In the genomic region with DNA sequence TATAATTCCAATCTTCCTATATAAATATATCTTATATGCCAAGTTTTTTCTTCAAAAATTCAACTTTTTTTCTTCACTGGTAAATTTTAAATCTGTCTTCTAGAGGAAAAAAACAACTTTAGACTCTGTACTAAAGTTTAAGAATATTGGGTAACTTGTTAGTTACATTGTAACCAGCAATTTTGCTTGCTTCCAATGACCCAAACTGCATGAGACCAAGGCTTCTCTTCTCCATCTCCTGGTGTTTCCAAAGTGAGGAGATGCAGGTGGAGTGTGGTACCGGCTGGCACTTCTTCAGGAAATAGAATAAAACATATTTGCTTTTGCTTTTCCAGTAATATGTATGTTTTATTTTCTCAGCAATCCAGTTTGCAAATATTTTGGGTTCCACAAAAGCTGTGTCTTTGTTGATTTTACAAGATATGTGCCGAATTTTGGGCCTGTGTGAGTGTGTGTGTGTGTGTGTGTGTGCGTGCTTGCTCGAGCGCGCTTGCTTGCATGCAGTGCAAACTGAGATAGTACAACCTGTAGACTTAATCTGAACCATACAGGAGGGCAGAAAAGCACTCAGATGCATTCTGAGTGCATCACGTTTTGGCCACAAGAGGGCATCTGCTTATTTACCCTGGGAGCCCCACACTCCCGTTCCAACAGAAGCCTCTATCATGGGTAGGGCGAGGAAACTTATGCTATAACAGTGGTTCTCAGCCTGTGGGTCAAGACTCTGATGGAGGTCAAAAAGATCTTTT, we compare ENCODE assay signal across 11 mouse cellular contexts. TPM values are rescaled to one million over a fixed set of nuclear protein-coding genes. Genes with fewer than 3 reads are reported as not detected.
DNase-seq lines count a peak whose midpoint lies in the region; ATAC-seq and TF ChIP-seq lines count a peak whose summit lies in the region.
"Had no signal": no experiment of that assay in that cellular context is flagged by ENCODE, and none has a peak within 500 bp of the region (broad histone marks: within the 10 kb centered on the region; RNA-seq: fewer than 3 reads in every experiment).

No protein-coding gene starts in this region.

- in situ Hi-C loops in ES-E14 (cut with MboI; ENCODE audit: low sequenced_read_pairs in 2 of 2, unreplicated experiment in 2 of 2), result no loop called here

- no peaks in the 10 kb centered on the region for H3K4me1 ChIP-seq in hindbrain, embryonic 11.5 days (replicated peaks; ENCODE audit: control insufficient read depth, insufficient read depth, low read length)
- no peaks in the 10 kb centered on the region for H3K4me1 ChIP-seq in hindbrain, embryonic 12.5 days
- H3K4me1 ChIP-seq in ES-E14 (ENCODE audit: control insufficient read depth in 2 of 2, insufficient read depth in 2 of 2, low read length in 2 of 2, poor library complexity in 1 of 2), result no peaks in the 10 kb centered on the region
- H3K4me1 ChIP-seq in liver, postnatal 0 days (ENCODE audit: insufficient read depth), result no peaks in the 10 kb centered on the region
- H3K4me1 ChIP-seq: embryonic facial prominence, embryonic 13.5 days; lung, embryonic 15.5 days; stomach, embryonic 15.5 days had no signal

- H3K36me3 ChIP-seq in hindbrain, embryonic 11.5 days (ENCODE audit: control insufficient read depth, insufficient read depth, low read length), result no peaks in the 10 kb centered on the region
- H3K36me3 ChIP-seq in hindbrain, embryonic 12.5 days, result no peaks in the 10 kb centered on the region
- H3K36me3 ChIP-seq in ES-E14 (ENCODE audit: control insufficient read depth, insufficient read depth, low read length, poor library complexity, severe bottlenecking), result no peaks in the 10 kb centered on the region
- H3K36me3 ChIP-seq in liver, postnatal 0 days (replicated peaks; ENCODE audit: insufficient read depth, low read length), result no peaks in the 10 kb centered on the region; the same call in 1 of the 2 replicates
- H3K36me3 ChIP-seq: embryonic facial prominence, embryonic 13.5 days; lung, embryonic 15.5 days; stomach, embryonic 15.5 days had no signal

- TF ChIP-seq CTCF in liver, postnatal 0 days (IDR thresholded peaks at IDR 0.05; ENCODE audit: low read depth), result peak; percentile 81

- no peak overlapping the region for H3K9ac ChIP-seq in hindbrain, embryonic 11.5 days (ENCODE audit: low read depth, low read length)
- H3K9ac ChIP-seq in hindbrain, embryonic 12.5 days, result no peak overlapping the region
- no peak overlapping the region for H3K9ac ChIP-seq in ES-E14 (ENCODE audit: insufficient read depth, low read depth, low read length, poor library complexity, severe bottlenecking)
- H3K9ac ChIP-seq in liver, postnatal 0 days (replicated peaks), result peak overlapping the region; percentile 48; the same call in 1 of the 2 replicates
- H3K9ac ChIP-seq: embryonic facial prominence, embryonic 13.5 days; lung, embryonic 15.5 days; stomach, embryonic 15.5 days had no signal

- TF ChIP-seq EP300 in liver, postnatal 0 days (IDR thresholded peaks at IDR 0.05; ENCODE audit: low read depth), result no peak

- H3K4me3 ChIP-seq in hindbrain, embryonic 11.5 days (ENCODE audit: low read depth, low read length), result no peak overlapping the region
- no peak overlapping the region for H3K4me3 ChIP-seq in hindbrain, embryonic 12.5 days
- no peak overlapping the region for H3K4me3 ChIP-seq in ES-E14 (ENCODE audit: insufficient read depth in 1 of 2, low read depth in 1 of 2, low read length in 2 of 2, poor library complexity in 1 of 2, severe bottlenecking in 1 of 2)
- H3K4me3 ChIP-seq in liver, postnatal 0 days (ENCODE audit: low read depth, low read length), result peak overlapping the region; percentile 36
- H3K4me3 ChIP-seq: embryonic facial prominence, embryonic 13.5 days; lung, embryonic 15.5 days; stomach, embryonic 15.5 days had no signal

- no peak overlapping the region for H3K4me2 ChIP-seq in hindbrain, embryonic 11.5 days (replicated peaks; ENCODE audit: low read depth, low read length)
- H3K4me2 ChIP-seq in hindbrain, embryonic 12.5 days (replicated peaks), result no peak overlapping the region
- H3K4me2 ChIP-seq in liver, postnatal 0 days (ENCODE audit: low read depth, low read length), result peak overlapping the region; percentile 64
- H3K4me2 ChIP-seq: embryonic facial prominence, embryonic 13.5 days; lung, embryonic 15.5 days; stomach, embryonic 15.5 days had no signal

- no peak for ATAC-seq in hindbrain, embryonic 11.5 days (ENCODE audit: low FRiP score)
- no peak for ATAC-seq in hindbrain, embryonic 12.5 days (ENCODE audit: low FRiP score)
- peak; percentile 79 for ATAC-seq in liver, postnatal 0 days

- WGBS in hindbrain, embryonic 11.5 days, result 72% methylated on average over 9 of the region's 9 CpGs
- WGBS in hindbrain, embryonic 12.5 days, result 73% methylated on average over 9 of the region's 9 CpGs
- WGBS in liver, postnatal 0 days (ENCODE audit: insufficient replicate concordance), result 39% methylated on average over 9 of the region's 9 CpGs

- H3K27ac ChIP-seq in hindbrain, embryonic 11.5 days (ENCODE audit: low read depth, low read length), result no peak overlapping the region
- no peak overlapping the region for H3K27ac ChIP-seq in hindbrain, embryonic 12.5 days
- no peak overlapping the region for H3K27ac ChIP-seq in ES-E14 (ENCODE audit: insufficient read depth, low read depth, low read length, poor library complexity, severe bottlenecking)
- H3K27ac ChIP-seq in liver, postnatal 0 days (ENCODE audit: low read depth), result peak overlapping the region; percentile 83
- H3K27ac ChIP-seq: embryonic facial prominence, embryonic 13.5 days; lung, embryonic 15.5 days; stomach, embryonic 15.5 days had no signal

- no peaks in the 10 kb centered on the region for H3K27me3 ChIP-seq in hindbrain, embryonic 11.5 days (ENCODE audit: control insufficient read depth, insufficient read depth, low read length)
- no peaks in the 10 kb centered on the region for H3K27me3 ChIP-seq in hindbrain, embryonic 12.5 days
- H3K27me3 ChIP-seq in liver, postnatal 0 days (ENCODE audit: insufficient read depth, low read length), result no peaks in the 10 kb centered on the region
- H3K27me3 ChIP-seq: lung, embryonic 15.5 days; stomach, embryonic 15.5 days had no signal

- no peaks in the 10 kb centered on the region for H3K9me3 ChIP-seq in hindbrain, embryonic 11.5 days (ENCODE audit: control insufficient read depth, low read length)
- no peaks in the 10 kb centered on the region for H3K9me3 ChIP-seq in hindbrain, embryonic 12.5 days (replicated peaks)
- H3K9me3 ChIP-seq in ES-E14 (ENCODE audit: control insufficient read depth, insufficient read depth, low read depth, low read length), result no peaks in the 10 kb centered on the region
- no peaks in the 10 kb centered on the region for H3K9me3 ChIP-seq in liver, postnatal 0 days (ENCODE audit: low read length)
- H3K9me3 ChIP-seq: embryonic facial prominence, embryonic 13.5 days; lung, embryonic 15.5 days; stomach, embryonic 15.5 days had no signal

- DNase-seq in hindbrain, embryonic 11.5 days (ENCODE audit: low spot score), result peak; percentile 22
- peak; percentile 35 for DNase-seq in ES-E14 (ENCODE audit: low read depth, low spot score)
- peak; percentile 31 for DNase-seq in embryo, embryonic 10.5 days (ENCODE audit: low spot score)
- DNase-seq in liver, postnatal 0 days, result peak; percentile 60
- no peak for DNase-seq in testis, postnatal 10 days (ENCODE audit: low spot score)
- no peak for DNase-seq in neural tube, embryonic 10.5 days (ENCODE audit: extremely low spot score, low spot score)
- no peak for DNase-seq in adrenal gland, postnatal 14 days

TF ChIP-seq in ES-E14, 5 proteins besides CTCF, POLR2A, EP300 and RAD21:
- TF ChIP-seq ZC3H11A (IDR thresholded peaks at IDR 0.05; ENCODE audit: borderline replicate concordance, low read depth, low read length) (peak; percentile 45; the same call in 1 of the 2 replicates), CHD2 (IDR thresholded peaks at IDR 0.05; ENCODE audit: low read depth, low read length) (no peak)

RNA-seq across cellular contexts. Expression of a gene that starts 1.3 kb away (rescaled TPM):
- 0.12 TPM in 1 of 2 replicates, not detected in the other for polyA plus RNA-seq in hindbrain, embryonic 11.5 days (2014; fragmentation: Nextera tagmentation; extraction: Ambion mirVana)
- polyA plus RNA-seq in hindbrain, embryonic 12.5 days (2016; fragmentation: Nextera tagmentation; extraction: Ambion mirVana), result 0.12 TPM in 1 of 2 replicates, not detected in the other
- total RNA-seq in ES-E14 (2012; rRNA removed), result 0.13 TPM in 1 of 2 replicates, not detected in the other
- 111 and 117 TPM in 2 replicates for polyA plus RNA-seq in liver, postnatal 0 days (2015; fragmentation: Nextera tagmentation; extraction: Ambion mirVana)
- total RNA-seq in adrenal gland, postnatal 14 days (2021), result 1.3 and 18.0 TPM in 2 replicates
- polyA plus RNA-seq: embryonic facial prominence, embryonic 13.5 days had no signal

Comparison
In these comparisons a context has a peak if more than half of its experiments do, and no peak if none do; other contexts are left out.
1. DNase-seq: peak in hindbrain, embryonic 11.5 days (single experiment), ES-E14 (single experiment), embryo, embryonic 10.5 days (single experiment) and liver, postnatal 0 days (single experiment); none in testis, postnatal 10 days (single experiment), neural tube, embryonic 10.5 days (single experiment) and adrenal gland, postnatal 14 days (single experiment).
2. RNA of a gene that starts 1.3 kb away (polyA plus RNA-seq): 111 to 117 TPM in liver, postnatal 0 days; 0.12 TPM in hindbrain, embryonic 11.5 days and 0.12 TPM in hindbrain, embryonic 12.5 days; every median in the first group is over 10 times any median in the second.